Mouse (Mus musculus) midbrain, embryonic 14.5 days (tissue): ENCODE measurements around the gene Gm49383. TPM values are rescaled to one million over a fixed set of nuclear protein-coding genes. Genes with fewer than 3 reads are reported as not detected.
A peak's percentile ranks its signal among the peaks of the same experiment; 100 is the strongest.

Experiments used
- ATAC-seq: fragments of 200-750 bp; cut with Nextera tagmentation; 2 replicates; pipeline ENCODE4 v1.8.0; 2017; ENCODE audit warnings: moderate number of reproducible peaks, moderate library complexity; ENCODE audit not compliant: low FRiP score, low TSS enrichment
- DNase-seq: peaks from one replicate; pipeline ENCODE4 v3.0.0-alpha.2; 2015
- H3K27ac ChIP-seq: fragments of 300-500 bp; sonication (generic); replicated peaks from 2 replicates; pipeline ENCODE4 v1.5.1; 2014; ENCODE audit warnings: mild to moderate bottlenecking, low read depth, low read length, moderate library complexity
- H3K27me3 ChIP-seq: fragments of 300-500 bp; sonication (generic); 2 replicates; pipeline ENCODE4 v1.6.1; 2014; ENCODE audit warnings: low read length, control low read depth, mixed read lengths; ENCODE audit not compliant: control insufficient read depth, insufficient read depth
- H3K36me3 ChIP-seq: fragments of 300-500 bp; sonication (generic); 2 replicates; pipeline ENCODE4 v1.6.1; 2014; ENCODE audit warnings: low read length, control low read depth; ENCODE audit not compliant: control insufficient read depth, insufficient read depth
- H3K4me1 ChIP-seq: fragments of 300-500 bp; sonication (generic); 2 replicates; pipeline ENCODE4 v1.6.1; 2014; ENCODE audit warnings: mild to moderate bottlenecking, antibody characterized with exemption, low read length, control low read depth; ENCODE audit not compliant: control insufficient read depth, insufficient read depth
- H3K4me2 ChIP-seq: fragments of 300-500 bp; sonication (generic); 2 replicates; pipeline ENCODE4 v1.6.1; 2014; ENCODE audit warnings: mild to moderate bottlenecking, low read length, moderate library complexity
- H3K4me3 ChIP-seq: fragments of 300-500 bp; sonication (generic); replicated peaks from 2 replicates; pipeline ENCODE4 v1.5.1; 2014; ENCODE audit warnings: low read depth, low read length
- H3K9ac ChIP-seq: fragments of 300-500 bp; sonication (generic); replicated peaks from 2 replicates; pipeline ENCODE4 v1.6.1; 2014; ENCODE audit warnings: mild to moderate bottlenecking, low read length, moderate library complexity
- H3K9me3 ChIP-seq: fragments of 300-500 bp; sonication (generic); 2 replicates; pipeline ENCODE4 v1.6.1; 2016; ENCODE audit warnings: low read length, control low read depth, mixed read lengths; ENCODE audit not compliant: control insufficient read depth
- WGBS: fragments of 180-500 bp; shearing (Covaris S2); extraction: QIAGEN DNeasy Blood & Tissue Kit; methylation state at CpG from one replicate; pipeline ENCODE4 v1.1.7; 2014; 5-methylcytosine and 5-hydroxymethylcytosine counted together
- polyA plus RNA-seq: library from polyadenylated mRNA; unstranded; fragments of >200 nt; fragmentation: Nextera tagmentation; extraction: Ambion mirVana; gene quantifications from 2 replicates; pipeline ENCODE4 v1.2.1, GENCODE M21; 2014

Gm49383 gene
- 12.7 and 15.0 TPM in 2 replicates for polyA plus RNA-seq

DNA sequence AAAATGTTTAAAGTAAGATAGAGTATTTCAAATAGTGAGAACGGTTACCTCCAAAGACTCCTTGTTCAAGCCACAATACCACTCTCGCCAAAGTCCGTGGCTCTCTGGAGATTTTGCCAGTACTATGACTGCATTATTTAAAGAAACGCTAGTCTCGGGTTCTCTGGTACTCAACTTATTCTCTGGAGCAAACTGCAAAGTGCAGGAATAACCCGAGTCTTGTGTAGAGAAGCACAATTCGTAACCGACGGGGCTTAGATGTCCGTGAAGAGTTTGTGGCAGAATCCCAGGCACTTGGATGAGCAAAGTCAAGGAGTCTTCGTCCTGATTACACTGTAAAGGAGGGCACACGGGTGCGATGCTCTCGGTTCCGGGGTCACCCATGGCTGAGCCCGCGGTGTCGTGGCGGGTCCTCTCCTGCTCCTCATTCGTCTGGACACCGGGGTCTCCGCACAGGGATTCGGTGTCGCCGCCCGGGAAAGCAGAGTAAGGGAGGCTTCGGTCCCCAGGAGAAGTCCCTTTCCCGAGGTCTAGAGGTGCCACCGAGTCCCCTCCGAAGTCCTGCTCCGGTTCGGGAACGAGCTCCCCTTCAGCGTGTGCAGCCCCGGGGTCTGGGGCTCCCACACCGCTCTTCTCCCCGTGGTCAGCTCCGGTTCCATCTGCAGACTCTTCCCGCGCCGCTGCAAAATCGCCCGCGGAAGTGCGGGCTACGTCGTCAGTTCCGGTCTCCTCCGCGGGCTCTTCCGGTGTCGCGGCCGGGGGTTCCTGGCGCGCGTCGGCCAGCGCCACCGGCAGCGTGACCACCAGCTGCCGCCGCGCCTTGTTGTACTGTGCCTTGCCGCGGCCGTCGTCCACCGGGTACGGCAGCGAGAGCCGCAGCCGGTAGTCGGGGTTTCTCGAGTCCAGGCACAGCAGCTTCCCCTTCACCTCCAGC, at the start of gene Gm49383:
Gene Gm49383, minus strand, starts transcription at position 661 of the 934 bp plus-strand sequence.
- Histone ChIP-seq H3K9ac (peak within 1 kb of the TSS; percentile 82), H3K4me1 (peaks cover 21% of the 10 kb centered on the region), H3K4me2 (peak within 1 kb of the TSS; percentile 95), H3K27ac (peak within 1 kb of the TSS; percentile 93), H3K9me3 (no peaks in the 10 kb centered on the region), H3K27me3 (no peaks in the 10 kb centered on the region), H3K36me3 (peaks cover 4% of the 10 kb centered on the region), H3K4me3 (peak within 1 kb of the TSS; percentile 95)
- ATAC-seq (peak; percentile 87), DNase-seq (peak; percentile 93)
- under 1% methylated on average over 75 of the region's 75 CpGs for WGBS

DNA sequence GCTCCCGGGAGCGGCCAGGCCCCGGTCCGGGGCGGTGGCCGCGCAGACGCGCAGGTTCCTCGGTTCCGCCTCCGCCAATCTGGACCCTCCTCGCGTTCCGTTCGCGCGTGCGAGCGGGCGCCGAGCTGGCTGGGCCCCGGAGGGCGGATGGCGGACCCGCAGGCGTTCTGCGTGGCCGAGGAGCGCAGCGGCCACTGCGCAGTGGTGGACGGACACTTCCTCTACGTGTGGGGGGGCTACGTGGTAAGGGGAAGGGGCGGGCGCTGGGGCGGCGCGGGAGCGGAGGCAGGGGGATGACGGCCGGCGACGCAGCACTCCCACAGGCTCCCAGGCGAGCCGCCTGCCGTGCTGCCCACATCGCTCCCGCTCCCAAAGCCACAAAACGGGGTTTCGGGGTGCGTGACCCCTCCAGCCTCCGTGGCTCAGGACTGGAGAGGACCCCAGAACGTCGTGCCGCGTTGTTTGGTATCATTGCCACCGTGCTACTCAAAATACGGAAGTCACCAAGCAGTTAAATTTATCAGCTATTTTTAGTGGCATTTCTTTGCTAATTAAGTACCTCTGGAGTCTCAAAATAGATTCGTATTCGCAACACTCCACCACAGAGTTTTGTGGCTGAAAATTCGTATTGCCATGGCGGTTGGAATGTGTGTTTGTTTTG, 45.0 kb upstream of the Gm49383 start:
- peak overlapping the region; percentile 68 for H3K4me2 ChIP-seq
- H3K36me3 ChIP-seq, result no peaks in the 10 kb centered on the region
- H3K4me3 ChIP-seq, result peak overlapping the region; percentile 66
- H3K9me3 ChIP-seq, result no peaks in the 10 kb centered on the region
- no peaks in the 10 kb centered on the region for H3K27me3 ChIP-seq
- DNase-seq, result peak; percentile 85
- H3K4me1 ChIP-seq, result no peaks in the 10 kb centered on the region
- H3K9ac ChIP-seq, result peak overlapping the region; percentile 82
- under 1% methylated on average over 63 of the region's 64 CpGs for WGBS
- peak; percentile 90 for ATAC-seq
- peak overlapping the region; percentile 86 for H3K27ac ChIP-seq

DNA sequence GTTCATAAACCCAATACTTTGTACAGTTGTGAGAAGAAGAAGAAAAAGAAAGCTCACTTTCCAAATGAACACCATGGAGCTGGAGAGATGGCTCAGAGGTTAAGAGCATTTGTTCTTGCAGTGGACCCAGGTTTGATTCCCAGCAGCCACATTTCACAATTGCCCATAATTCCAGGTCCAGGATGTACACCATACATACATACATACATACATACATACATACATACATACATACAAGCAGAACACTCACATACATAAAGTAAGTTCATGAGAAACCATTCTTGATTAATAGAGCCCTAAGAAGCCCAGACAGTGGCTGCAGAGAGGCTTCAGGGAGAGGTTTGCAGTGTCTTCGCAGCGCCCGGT, 44.5 kb upstream of the Gm49383 start:
- H3K9ac ChIP-seq, result peak overlapping the region; percentile 82
- WGBS, result 0% methylated on average over 3 of the region's 3 CpGs
- peak overlapping the region; percentile 86 for H3K27ac ChIP-seq
- ATAC-seq (peak; percentile 37), DNase-seq (no peak)
- H3K9me3 ChIP-seq, result no peaks in the 10 kb centered on the region
- H3K36me3 ChIP-seq, result no peaks in the 10 kb centered on the region
- no peaks in the 10 kb centered on the region for H3K4me1 ChIP-seq
- H3K27me3 ChIP-seq, result no peaks in the 10 kb centered on the region
- peak overlapping the region; percentile 66 for H3K4me3 ChIP-seq
- H3K4me2 ChIP-seq, result peak overlapping the region; percentile 68

DNA sequence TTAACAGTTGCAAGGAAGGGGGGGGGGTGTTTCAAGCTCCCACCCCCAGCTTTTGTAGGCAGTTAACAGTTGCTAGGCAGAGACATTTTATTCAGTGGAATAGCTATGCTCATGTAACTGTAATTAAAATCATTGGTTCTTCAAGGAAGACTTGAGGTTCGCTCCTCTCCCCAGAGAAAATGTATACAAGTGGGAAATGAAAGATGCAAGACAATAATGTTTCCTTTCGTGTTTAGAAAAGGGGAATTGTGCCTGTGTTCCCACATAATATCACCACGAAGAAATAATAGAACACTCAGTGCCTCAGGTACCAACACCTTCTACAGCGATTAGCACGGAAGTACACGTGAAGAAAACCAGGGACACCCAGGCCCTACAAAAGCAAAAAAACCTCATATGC, 44.0 kb upstream of the Gm49383 start, which contains the start of gene Klhdc1:
Gene Klhdc1, plus strand, starts transcription at position 301 of the 400 bp plus-strand sequence.
- H3K4me2 ChIP-seq, result peak within 1 kb of the TSS; percentile 68
- peak within 1 kb of the TSS; percentile 82 for H3K9ac ChIP-seq
- DNase-seq (no peak), ATAC-seq (no peak)
- peak within 1 kb of the TSS; percentile 86 for H3K27ac ChIP-seq
- H3K4me3 ChIP-seq, result peak within 1 kb of the TSS; percentile 66
- no peaks in the 10 kb centered on the region for H3K36me3 ChIP-seq
- 70% methylated on average over 6 of the region's 6 CpGs for WGBS
- no peaks in the 10 kb centered on the region for H3K9me3 ChIP-seq
- H3K4me1 ChIP-seq, result no peaks in the 10 kb centered on the region
- no peaks in the 10 kb centered on the region for H3K27me3 ChIP-seq

DNA sequence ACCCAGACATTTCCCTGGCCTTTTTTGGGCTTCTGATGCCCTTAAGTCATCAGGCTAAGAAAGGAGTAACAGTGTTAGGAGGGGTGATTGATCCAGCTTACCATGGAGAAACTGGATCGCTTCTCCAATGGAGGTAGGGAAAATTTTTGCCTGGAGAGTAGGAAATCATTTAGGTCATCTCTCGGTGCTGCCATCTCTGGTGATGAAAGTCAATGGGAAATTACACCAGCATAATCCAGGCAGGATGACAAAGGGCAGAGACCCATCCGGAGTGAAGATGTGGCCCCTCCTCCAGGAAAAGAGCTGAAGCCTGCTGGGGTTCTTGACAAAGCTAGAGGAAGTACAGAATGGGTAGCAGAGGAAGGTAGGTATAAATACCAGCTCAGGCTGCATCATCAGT, 41.4 kb upstream of the Gm49383 start:
- H3K9me3 ChIP-seq, result no peaks in the 10 kb centered on the region

DNA sequence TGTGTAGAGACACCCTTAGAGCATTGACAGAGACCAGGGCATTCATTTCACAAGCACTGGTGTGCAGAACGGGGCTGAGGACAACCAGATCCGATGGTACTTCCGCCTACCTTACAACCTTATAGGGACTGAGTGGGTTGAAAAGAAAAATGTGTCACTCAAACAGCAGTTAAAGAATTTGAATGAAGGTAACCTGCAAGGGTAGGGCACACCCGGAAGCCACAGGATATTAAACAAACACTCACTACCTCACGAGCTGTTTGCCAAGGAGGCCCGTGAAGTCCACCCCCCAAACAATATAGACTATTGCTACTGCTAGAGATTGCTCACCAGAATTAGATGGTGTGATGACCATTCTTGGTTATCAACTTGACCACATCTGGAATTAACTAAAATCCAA, 38.9 kb upstream of the Gm49383 start:
- Histone ChIP-seq H3K4me1 (no peaks in the 10 kb centered on the region), H3K27ac (no peak overlapping the region), H3K36me3 (no peaks in the 10 kb centered on the region), H3K4me3 (no peak overlapping the region), H3K4me2 (no peak overlapping the region), H3K9me3 (no peaks in the 10 kb centered on the region), H3K27me3 (no peaks in the 10 kb centered on the region), H3K9ac (no peak overlapping the region)
- 91% methylated on average over 6 of the region's 6 CpGs for WGBS
- ATAC-seq, result no peak
- no peak for DNase-seq

More for the DNA sequence above, 41.4 kb upstream of the Gm49383 start:
- Histone ChIP-seq H3K4me1 (no peaks in the 10 kb centered on the region), H3K9ac (no peak overlapping the region), H3K27ac (no peak overlapping the region), H3K27me3 (no peaks in the 10 kb centered on the region), H3K4me3 (no peak overlapping the region), H3K4me2 (no peak overlapping the region), H3K36me3 (no peaks in the 10 kb centered on the region)
- ATAC-seq (no peak), DNase-seq (peak; percentile 6)
- 43% methylated on average over 3 of the region's 3 CpGs for WGBS

DNA sequence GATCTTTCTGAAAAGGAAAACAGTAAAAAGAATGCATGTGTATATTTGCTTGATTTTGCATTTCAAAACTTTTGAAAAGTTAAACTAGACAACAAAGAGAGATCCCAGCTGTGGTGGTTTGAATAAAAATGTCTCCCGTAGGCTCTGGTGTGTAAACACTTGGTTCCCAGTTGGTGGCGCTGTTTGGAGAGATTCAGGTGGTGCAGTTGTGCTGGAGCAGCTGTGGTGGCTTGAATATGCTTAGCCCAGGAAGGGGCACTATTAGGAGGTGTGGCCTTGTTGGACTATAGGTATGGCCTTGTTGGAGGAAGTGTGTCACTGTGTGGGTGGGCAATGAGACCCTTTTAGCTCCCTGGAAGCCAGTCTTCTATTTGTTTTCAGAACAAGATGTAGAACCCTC, 32.3 kb upstream of the Gm49383 start:
- 60% methylated on average over 2 of the region's 2 CpGs for WGBS

DNA sequence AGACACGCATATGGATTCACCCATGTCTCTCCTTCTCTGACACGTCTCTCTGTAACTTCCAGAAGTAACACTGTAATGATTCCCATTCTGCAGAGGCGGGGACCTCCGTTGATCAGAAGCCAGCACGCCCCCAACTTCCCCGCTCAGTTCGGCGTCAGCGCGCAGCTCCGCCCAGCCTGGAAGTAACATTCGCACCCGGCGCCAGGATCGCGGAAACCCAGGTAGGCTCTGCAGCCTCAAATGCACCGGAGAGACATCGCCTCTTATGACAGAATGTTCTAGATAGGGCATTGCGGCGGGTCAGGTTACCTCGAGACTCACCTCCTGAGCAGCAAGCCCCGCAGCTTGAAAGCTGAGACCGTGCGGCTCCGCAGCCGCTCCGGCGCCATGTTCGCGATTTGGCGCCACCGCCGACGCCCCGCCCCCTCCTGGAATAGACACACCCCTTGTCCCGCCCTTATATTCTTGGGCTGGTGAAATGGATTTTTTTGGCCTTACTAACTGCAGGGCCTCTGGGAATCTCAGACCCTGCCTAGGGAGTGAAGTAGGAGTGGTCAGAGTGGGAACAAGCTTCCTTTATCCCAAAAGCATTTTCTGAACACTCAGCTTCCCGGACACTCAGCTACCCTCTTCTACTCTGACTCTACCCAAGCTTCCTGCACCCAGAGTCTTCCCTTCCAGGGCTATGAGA, 31.0 kb upstream of the Gm49383 start, which contains the start of gene Pole2:
Gene Pole2, minus strand, starts transcription at position 420 of the 691 bp plus-strand sequence.
- peak; percentile 89 for DNase-seq
- peak within 1 kb of the TSS; percentile 63 for H3K4me3 ChIP-seq
- H3K36me3 ChIP-seq, result no peaks in the 10 kb centered on the region
- H3K27me3 ChIP-seq, result no peaks in the 10 kb centered on the region
- no peaks in the 10 kb centered on the region for H3K9me3 ChIP-seq
- no peak within 1 kb of the TSS for H3K27ac ChIP-seq
- 1% methylated on average over 37 of the region's 37 CpGs for WGBS
- H3K4me1 ChIP-seq, result no peaks in the 10 kb centered on the region
- H3K9ac ChIP-seq, result peak within 1 kb of the TSS; percentile 43; the same call in 1 of the 2 replicates
- peak within 1 kb of the TSS; percentile 60 for H3K4me2 ChIP-seq
- ATAC-seq, result peak; percentile 91

More for the DNA sequence above, 32.3 kb upstream of the Gm49383 start:
- no peak overlapping the region for H3K9ac ChIP-seq
- ATAC-seq, result no peak
- H3K4me3 ChIP-seq, result no peak overlapping the region
- no peak overlapping the region for H3K4me2 ChIP-seq
- no peaks in the 10 kb centered on the region for H3K4me1 ChIP-seq
- no peaks in the 10 kb centered on the region for H3K27me3 ChIP-seq
- no peak overlapping the region for H3K27ac ChIP-seq
- no peaks in the 10 kb centered on the region for H3K36me3 ChIP-seq
- H3K9me3 ChIP-seq, result no peaks in the 10 kb centered on the region
- no peak for DNase-seq
